Mouse (Mus musculus) mature B cell (primary cell): ENCODE measurements around the gene Sgk1.

Experiments
- in situ Hi-C: fragments of 300-500 bp; cut with MboI; formaldehyde crosslinking; loops from 2 replicates; pipeline ENCODE4 v1.14.3; 2019

Sgk1 gene

GRCm38 (mm10) chr10:21916301-21917071 lies 34.5 kb downstream of the Sgk1 start:
- in situ Hi-C loops, result no loop called here

DNA sequence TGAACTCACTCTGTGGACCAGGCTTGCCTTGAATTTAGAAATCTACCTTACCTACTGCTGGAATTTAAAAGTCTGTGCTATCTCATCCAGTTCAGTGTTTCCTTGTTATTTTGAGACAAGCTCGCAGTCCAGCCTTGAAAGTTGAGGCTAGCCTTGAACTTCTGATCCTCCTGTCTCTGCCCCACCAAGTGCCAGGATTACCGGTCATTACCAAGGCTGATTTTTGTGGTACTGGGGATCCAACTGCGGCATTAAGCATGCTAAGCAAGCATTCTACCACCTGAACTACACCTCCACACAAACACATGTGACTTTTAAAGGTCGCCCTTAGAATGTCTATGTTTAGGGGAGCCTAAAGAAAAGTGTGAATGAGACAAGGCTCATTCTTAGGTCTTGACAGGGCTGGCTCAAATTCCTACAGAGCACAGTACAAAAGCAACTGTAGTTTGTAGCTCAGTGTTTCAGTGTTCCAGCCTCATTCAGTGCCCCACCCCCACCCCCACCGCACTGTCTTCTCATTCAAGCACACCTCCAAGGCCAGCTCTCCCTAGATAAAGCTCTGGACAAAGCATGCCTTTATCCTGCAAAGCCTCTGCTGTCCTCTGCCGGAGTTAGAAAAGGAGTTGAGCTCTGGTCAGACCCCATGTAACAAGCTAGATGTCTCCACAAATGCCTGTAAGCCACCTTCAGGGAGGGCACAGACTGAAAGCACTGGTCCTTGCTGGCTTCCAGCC lies 36.2 kb downstream of the Sgk1 start:
- in situ Hi-C loops, result no loop called here

- in situ Hi-C loops, result no loop called here
Observed at GRCm38 (mm10) chr10:21918750-21919145, 36.8 kb downstream of the Sgk1 start.

- in situ Hi-C loops, result no loop called here
Observed at GRCm38 (mm10) chr10:21920611-21921010, 38.6 kb downstream of the Sgk1 start.

DNA sequence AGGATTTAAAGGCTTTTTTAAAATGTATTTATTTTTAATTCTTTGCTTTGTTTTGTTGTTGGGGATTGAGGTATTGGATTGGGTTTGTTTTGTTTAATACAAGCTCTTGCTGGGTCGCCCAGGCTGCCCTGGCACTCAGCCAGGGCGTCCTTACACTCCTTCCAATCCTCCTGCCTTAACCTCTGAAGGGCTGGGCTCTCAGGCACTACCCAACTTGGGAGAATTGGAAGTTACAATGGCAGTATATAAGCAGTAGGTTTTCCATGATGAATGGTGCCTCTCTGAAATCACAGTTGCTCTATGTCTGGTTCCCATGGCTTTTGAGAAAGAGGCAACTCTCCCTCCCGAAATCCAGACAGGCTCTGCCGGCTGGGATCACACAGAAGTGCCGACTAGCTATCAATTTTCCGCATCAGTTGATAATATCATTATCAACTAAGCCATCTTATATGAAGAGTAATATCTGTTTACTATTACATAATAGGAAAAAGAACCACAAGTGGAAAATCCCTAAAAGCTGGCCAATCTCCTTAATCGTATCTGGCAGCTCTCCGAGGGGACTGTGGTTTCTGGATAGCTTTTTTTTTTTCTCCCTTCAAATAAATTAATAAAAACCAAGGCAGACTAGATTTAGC lies 40.8 kb downstream of the Sgk1 start:
- in situ Hi-C loops, result no loop called here

GRCm38 (mm10) chr10:21923495-21923952 lies 41.5 kb downstream of the Sgk1 start:
- in situ Hi-C loops, result no loop called here

DNA sequence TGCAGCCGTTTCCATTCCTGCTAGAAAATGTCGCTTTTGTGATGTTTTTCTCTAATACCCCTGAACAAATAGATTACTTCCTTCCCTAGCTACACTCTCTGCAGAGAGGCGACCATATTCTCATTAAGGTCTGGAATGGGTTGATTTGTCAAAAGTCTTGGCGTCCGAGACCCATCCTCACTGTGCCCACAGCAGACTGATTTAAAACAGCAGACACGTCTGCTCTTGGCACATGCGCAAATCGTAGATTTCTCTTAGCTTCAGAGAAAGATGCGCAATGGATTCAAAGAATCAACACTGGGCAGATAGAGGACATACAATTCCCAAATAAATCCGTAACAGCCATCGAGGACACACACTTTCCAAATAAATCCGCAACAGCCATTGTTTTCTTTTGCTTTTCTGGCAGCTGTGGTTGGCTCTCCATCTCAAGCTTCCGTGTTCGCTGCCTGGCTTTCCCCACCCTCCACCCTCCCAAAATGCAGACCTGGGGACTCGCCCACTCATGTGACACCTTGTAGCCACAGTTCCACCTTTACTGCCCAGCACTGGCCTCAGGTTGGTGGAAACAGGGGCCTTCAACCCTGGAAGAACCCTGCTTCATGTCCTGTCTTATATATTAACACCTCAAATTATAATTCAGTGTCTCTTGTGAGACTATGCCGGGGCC lies 42.2 kb downstream of the Sgk1 start:
- in situ Hi-C loops, result no loop called here

DNA sequence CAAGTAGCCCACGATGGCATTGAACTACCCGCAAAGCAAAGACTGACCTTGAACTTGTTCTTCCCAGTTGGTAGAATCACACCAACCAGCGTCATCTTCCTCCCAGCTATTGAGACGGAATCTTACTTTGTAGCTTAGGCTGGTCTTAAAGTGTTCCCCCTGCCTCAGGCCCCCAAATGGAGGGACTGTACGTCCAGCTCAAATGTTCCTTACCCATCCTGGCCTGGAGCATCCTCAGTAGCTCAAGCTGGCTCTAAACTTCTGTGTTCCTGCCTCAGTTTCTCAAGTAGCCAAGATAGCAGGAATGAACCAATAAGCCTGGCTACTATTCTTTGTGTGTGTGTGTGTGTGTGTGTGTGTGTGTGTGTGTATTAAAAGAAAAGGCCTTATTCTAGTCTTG lies 45.0 kb downstream of the Sgk1 start:
- in situ Hi-C loops, result no loop called here

DNA sequence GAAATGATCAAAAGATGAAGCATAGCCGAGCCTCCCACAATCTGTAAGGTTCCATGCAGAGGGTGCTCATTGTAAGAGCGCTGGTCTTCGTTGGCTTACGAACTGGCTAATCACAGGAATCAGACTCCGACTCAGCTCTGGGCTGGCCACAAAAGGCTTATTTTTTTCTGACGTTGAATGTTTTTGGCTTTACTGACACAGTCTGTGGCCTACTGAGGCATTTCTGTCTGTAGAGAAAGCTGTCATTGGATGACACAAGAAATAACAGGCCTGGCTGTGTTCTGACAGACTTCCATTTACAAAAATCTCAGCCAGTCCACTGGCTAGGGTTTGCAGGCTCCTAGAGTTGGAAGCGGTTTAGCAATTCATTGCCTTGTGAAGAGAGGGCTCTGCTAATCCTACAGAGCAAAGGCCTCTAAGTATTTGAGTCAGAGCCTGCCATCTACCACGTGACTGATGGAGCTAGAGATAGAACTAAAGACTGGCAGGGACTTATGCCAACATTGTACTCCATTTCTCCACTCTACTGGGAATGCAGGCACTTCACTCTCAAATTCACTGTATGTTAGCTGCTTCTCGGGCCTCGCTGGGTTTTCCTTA lies 48.9 kb downstream of the Sgk1 start:
- in situ Hi-C loops, result no loop called here

- in situ Hi-C loops, result no loop called here
Observed at GRCm38 (mm10) chr10:21932791-21933190, 50.8 kb downstream of the Sgk1 start.

DNA sequence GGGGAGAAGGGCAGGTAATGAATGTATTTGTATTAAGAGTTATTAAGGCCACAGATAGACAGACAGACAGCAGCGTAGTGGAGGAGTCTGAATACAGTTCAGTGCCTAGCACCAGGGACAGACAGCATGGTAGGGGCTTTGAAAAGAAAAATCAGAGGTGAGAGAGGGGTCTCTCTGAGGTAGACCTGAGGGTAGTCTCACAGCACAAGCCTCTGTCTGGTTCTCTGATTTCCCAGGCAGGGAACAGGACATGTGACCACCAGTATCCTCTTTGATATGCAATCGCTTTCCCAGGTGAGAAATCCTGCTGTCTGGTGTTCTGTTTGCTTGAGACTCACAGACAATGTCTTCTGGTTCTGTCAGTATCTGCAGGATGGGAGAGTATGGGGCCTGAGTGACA lies 52.8 kb downstream of the Sgk1 start:
- in situ Hi-C loops, result no loop called here

- in situ Hi-C loops, result no loop called here
Observed at GRCm38 (mm10) chr10:21936513-21937221, 54.7 kb downstream of the Sgk1 start.

- in situ Hi-C loops, result no loop called here
Observed at GRCm38 (mm10) chr10:21937222-21937605, 55.2 kb downstream of the Sgk1 start.

DNA sequence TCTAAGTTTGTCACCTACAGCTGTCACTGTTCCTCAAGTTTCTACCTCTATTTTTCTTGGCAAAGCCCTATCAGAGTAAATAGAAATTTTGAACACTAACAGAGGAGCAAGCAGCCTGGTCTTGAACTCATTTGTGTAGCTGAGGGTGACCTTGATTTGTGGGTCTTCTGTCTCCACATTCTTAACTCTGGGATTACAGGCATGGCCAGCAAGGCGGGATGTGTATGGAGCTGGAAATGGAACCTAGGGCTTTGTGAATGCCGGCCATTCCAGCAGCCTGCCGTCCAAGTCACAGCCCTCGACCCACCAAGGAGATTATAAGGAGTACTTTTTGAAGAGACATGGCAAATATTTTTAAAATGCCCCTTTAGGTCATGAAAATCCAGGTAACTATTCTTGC lies 56.2 kb downstream of the Sgk1 start:
- in situ Hi-C loops, result no loop called here

DNA sequence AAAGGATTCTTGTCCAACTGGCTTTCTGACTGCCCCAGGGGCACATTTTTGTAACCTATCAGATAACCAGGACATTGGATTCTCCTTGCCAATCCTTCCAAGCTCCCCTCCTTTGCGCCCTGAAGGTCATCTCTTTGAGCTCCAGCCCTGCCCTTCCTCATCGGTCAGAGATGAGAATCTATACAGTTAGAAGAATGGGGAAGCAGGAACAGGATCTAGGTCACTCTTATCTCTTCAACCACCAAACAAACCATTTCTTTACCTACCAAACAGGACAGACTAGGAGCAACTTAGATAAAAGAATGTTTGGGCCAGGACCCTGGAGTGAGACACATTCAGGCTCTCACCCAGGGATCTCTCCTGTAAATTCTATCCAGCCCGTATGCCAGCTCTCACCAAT lies 59.3 kb downstream of the Sgk1 start:
- in situ Hi-C loops, result no loop called here

- in situ Hi-C loops, result no loop called here
Observed at GRCm38 (mm10) chr10:21943145-21943700, 61.2 kb downstream of the Sgk1 start.

DNA sequence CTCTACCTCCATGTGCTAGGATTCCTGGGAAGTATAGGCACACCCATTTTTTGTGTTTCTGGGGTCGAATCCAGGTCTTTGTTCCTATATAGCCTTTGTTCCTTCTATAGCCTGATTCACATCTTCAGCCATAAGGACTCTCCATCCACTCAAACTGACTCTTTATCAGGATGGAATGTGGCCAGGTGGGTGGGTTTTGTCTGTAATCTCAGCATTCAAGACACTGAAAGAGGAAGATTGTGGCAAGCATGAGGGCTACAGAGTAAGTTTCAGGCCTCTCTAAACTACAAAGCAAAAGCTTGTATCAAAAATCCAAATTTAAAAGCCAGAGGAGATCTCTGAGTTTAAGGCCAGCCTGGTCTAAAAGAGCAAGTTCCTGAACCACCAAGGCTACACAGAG lies 63.2 kb downstream of the Sgk1 start:
- in situ Hi-C loops, result no loop called here

DNA sequence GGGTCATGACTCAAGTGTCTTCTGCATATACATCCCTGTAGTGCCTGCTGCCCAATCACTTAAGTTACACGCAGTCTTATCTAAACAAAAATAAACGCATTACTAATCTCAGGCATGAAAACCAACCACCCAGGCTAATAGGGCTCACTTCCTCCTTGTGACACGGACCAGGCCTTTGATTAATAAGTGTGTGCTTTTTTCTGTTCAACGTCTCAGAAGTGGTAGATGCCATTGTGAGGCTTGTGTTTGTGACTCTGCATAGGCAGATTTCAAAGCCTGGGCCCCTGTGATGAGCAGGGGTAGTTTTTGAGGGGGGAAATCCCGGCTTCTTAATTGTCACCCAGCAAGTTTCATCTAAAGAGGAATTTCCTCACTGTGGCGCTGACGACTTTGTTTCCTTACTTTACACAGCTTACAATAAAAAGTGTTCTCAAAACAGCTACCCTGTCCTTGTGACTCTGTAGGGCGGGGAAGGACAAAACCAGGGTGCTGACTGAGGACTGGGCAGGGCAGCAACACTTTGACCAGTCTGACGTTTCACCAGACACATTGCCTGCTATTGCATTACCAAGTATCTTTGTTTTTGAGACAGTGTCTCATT lies 64.9 kb downstream of the Sgk1 start:
- in situ Hi-C loops, result no loop called here

- in situ Hi-C loops, result no loop called here
Observed at GRCm38 (mm10) chr10:21952520-21952919, 70.5 kb downstream of the Sgk1 start.

- in situ Hi-C loops, result no loop called here
Observed at GRCm38 (mm10) chr10:21961111-21961510, 79.1 kb downstream of the Sgk1 start.

- in situ Hi-C loops, result no loop called here
Observed at GRCm38 (mm10) chr10:21963005-21963404, 81.0 kb downstream of the Sgk1 start.
